Mouse (Mus musculus): ENCODE results near the gene Thsd4.

The Thsd4 gene

DNA sequence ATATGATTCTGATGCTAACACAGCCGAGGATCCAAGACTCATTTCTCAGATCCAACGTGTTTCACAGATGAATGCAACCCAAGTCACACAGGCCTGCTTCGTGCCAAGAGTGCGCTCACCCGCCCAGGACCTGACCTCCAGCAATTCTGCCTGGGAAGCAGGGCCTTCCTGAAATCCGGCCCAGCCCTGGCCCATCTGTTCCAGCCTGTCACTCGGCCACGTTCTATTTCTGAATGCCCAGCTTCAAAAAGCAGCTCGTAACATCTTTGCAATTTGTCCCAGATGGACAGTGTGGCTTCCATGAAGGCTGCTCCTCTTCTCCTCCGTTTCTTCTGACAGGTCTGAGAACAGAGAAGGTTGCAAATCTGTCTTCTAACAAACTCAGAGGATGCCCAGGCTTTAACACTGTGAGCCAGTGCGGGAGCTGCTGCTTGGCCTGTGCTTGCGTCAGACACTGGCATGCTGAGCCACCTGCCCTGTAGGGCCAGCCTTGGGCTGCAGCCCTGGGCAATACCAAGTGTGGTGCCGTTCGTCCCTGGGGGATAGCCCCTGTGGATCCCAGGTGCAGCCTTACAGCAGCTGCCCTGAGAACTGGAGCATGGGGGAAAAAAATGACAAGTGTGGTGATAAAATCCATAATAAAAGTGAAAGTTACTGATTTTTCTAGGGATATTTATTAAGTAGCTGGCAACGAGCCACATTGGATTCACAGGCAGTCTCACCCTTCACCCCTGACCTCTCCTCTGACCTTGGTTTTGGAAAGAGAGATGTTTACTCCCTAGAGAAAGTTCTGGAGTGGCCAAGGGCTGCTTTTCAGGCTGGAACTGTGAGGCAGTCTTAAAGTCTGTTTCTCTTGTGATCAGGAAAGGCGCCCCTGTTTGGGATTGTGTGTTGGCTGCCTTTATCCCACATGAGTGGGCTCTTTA is 211.8 kb downstream of the Thsd4 start:
- no peak for DNase-seq (ENCODE audit: low read depth, low spot score)

GRCm38 (mm10) chr9:60308182-60308581 is 213.7 kb downstream of the Thsd4 start:
- DNase-seq (ENCODE audit: low read depth, low spot score), result no peak

DNA sequence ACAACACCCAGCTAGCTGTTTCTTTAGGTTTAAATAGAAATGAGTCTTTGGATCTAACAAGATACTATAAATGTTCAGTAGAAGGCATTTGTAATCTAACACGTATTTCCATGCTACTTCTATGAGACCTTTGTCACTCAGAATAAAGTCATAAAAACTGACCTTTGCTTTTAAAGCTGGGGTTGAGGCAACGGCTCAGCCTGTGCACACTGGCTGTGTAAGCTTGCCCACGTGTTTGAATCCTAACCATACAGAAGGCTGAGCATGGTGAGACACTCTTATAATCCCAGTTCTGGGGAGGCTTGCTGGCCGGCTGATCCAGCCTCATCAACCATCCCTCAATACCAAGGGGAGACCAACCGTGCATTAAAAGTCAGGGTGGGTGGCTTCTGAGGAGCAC is 214.4 kb downstream of the Thsd4 start:
- no peak for DNase-seq (ENCODE audit: low read depth, low spot score)

DNA sequence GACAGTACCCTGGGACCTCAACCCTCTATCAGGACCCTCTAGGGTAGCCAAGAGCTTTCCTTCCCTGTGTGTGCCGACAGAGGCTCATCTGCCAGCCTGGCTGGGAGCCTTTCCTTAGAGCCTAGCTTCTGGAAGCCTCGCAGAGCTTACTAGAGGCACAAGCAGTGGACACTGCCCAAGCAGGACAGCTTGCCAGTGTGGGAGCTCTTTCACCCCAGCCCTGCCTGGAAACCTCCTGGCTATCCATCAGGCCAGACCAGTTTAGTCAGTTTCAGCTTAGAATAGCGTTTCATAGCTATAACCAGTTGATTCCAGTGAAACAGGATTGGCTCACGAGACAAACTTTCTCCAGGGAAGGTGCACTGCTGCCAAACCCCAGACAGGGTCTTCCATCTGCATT is 215.6 kb downstream of the Thsd4 start:
- no peak for DNase-seq (ENCODE audit: low read depth, low spot score)

DNA sequence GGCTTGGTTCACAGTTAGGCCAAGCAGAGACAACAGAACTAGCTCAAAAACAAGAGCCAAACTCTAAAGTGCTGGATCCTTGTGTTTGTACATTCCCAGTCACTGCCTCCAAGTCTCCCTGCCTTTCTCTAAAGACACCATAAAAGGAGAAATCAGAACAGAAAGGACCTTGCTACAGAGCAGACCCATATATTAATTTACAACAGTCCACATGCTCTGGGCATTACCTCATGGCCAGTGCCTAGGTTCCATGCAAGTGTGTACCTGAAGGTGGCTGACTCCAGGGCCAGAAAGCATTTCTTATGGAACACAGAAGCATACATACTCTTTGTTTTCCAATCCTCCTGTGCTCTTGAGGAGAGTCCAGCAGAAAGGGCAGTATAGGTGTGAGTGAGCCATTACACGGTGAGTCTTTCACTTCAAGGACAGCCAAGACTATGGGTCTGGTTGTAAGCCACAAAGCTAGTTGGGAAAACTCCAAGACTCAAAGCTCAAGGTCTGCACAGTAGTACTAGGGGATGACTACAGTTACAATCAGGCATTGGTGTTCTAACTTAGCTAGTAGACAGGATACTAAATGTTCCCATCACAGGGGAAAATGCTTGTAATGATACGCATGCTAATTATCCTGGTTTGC is 216.5 kb downstream of the Thsd4 start:
- no peak for DNase-seq (ENCODE audit: low read depth, low spot score)

- DNase-seq (ENCODE audit: low read depth, low spot score), result no peak
Observed at GRCm38 (mm10) chr9:60296276-60296675, 225.6 kb downstream of the Thsd4 start.

- no peak for DNase-seq (ENCODE audit: low read depth, low spot score)
Observed at GRCm38 (mm10) chr9:60295199-60295598, 226.6 kb downstream of the Thsd4 start.

DNA sequence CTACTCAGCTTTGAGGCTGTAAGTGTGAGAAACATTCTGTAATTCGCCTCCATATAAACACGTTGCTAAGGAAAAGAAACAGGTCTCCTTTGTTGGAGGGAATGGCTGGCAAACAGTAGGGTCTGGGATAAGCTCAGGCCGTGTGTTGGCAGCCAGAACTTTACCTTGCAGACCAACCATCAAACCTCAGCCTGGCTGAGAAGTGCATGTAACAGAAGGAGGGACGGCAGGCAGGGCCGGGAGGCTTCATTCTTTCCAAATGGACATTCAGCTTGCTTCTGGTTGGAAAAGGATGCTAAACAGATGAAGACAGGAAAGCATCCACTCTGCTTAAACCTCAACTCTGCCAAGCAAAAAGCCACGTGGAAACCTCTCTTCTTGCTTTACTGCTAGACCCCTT is 228.7 kb downstream of the Thsd4 start:
- DNase-seq (ENCODE audit: low read depth, low spot score), result no peak

DNA sequence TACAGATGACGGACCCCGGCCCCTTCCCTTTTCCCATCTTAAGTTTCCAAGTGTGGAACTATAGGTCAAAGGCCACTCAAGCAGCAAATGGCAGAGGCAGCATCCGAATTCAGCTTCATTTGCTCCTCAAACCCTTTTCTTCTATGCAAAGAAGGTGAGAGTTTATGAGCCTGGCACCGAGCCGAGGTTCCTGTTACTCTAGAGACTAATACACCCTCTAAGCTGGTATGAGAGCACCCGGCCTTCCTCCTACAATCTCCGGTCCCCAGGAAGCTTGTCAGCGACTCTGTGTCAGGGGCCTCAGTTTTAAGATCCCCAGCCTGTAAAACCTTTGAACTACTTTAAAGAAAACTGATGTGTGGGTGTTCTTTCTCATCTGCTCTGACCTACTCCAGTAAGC is 231.1 kb downstream of the Thsd4 start:
- DNase-seq (ENCODE audit: low read depth, low spot score), result no peak

- no peak for DNase-seq (ENCODE audit: low read depth, low spot score)
Observed at GRCm38 (mm10) chr9:60288789-60289188, 233.1 kb downstream of the Thsd4 start.

DNA sequence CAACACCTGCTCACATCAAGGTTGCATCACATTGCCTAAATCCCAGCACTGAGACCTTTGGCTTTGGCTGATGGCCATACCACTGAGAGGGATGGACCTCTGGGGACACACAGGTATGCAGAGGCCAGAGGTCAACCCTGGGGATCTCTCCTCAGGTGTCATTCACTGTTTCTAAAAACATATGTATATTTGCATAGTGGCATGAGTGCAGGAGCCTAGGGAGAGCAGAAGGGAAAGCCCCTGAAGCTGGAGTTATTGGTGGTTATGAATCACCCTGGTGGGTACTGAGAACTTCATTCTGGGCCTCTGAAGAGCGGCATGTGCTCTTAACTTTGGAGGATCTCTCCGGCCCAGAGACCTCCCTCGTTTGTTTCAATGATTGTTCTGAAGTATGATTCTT is 235.5 kb downstream of the Thsd4 start:
- DNase-seq (ENCODE audit: low read depth, low spot score), result no peak

- no peak for DNase-seq (ENCODE audit: low read depth, low spot score)
Observed at GRCm38 (mm10) chr9:60285047-60285462, 236.8 kb downstream of the Thsd4 start.

DNA sequence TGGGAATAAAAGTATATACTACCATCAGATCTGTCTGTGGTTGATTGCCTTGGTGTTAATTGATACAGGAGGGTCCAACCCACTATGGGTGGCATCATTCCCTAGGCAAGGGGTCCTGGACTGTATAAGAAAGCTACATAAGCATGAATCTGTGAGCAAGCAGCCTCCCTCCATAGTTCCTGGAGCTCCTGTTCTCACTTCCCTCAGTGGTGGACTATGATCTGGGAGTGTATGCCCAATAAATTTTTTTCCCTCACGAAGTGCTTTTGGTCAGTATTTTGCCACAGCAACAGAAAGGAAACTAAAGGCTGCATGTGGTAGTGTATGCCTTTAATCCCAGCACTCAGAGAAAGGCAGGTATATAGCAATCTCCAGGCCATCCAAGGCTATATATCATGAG is 237.5 kb downstream of the Thsd4 start:
- DNase-seq (ENCODE audit: low read depth, low spot score), result no peak

DNA sequence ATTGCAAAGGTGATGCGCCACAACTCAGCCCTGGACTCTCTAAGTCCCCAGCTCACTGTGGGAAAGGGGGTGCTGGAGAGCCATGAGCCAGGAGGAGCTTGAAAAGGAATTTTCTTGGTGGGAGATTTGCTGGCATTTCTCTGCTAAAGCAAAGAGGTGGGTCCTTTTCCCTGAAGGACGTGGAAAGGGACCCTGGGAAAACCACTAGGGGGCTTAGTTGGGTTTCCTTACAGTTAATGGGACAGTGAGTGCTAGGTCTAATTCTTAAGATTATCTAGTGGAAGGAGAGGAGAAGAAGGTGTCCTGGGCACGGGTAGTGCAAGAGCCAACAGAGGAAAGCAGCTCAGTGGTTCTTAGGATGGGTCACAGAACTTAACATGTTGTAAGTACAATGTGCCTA is 238.3 kb downstream of the Thsd4 start:
- peak; percentile 16 for DNase-seq (ENCODE audit: low read depth, low spot score)

DNA sequence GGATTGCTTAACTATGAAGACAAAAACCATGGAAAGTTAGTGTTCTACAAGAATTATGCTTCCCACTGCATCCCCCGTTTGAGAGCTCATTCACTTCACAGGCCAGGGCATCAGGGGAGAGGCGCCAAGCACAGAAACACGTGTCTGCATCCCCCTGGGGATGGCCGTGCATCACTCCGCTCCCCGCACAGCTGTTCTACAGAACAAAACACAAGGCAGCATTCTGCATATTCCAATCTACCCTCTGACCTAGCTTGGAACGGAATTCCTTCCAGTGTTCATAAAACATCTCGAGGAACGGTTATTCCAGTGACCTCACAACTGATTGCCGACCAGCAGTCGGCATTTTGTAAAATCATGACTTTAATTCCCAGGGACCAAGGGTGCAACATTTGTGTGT is 240.6 kb downstream of the Thsd4 start:
- DNase-seq (ENCODE audit: low read depth, low spot score), result no peak

- DNase-seq (ENCODE audit: low read depth, low spot score), result no peak
Observed at GRCm38 (mm10) chr9:60280786-60281185, 241.1 kb downstream of the Thsd4 start.

DNA sequence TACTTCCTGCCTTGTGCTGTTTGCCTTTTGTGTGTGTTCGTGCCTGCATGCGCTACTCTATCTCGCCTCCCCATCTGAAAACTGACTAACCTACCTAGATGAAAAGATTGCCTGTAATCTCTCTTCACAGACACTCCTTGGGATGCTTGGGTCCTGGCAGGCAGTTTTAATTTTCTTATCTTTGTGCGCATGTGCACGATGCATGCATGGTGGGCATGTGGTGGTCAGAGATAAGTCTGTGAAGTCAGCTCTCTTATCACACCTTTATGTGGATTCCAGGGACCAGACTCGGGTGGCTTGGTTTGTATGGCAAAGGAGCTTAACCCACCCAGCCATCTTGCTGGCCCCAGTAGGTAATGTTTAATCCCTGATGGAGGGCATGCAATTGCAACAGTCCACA is 242.3 kb downstream of the Thsd4 start:
- DNase-seq (ENCODE audit: low read depth, low spot score), result no peak

DNA sequence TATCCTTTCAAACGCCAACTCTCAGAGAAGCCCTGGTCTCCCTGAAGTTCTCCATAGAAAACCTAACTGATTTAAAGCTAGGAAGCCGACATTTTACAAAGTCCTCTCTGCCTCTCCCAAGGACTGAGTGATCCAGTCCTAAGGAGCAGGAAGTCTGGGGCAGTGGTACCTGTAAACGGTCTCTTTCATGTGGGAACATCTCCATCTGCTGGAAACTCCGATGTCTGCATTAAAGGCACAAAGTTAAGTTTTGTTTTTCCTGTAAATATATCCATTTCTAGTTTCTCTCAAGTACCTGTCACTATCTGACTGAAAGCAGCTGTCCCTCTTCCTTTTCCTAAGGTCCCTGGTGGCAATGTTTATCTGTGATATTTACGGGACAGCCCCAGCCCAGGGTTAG is 245.5 kb downstream of the Thsd4 start:
- peak; percentile 50 for DNase-seq (ENCODE audit: low read depth, low spot score)

- peak; percentile 27 for DNase-seq (ENCODE audit: low read depth, low spot score)
Observed at GRCm38 (mm10) chr9:60275410-60276159, 246.3 kb downstream of the Thsd4 start.

GRCm38 (mm10) chr9:60274503-60274902 is 247.3 kb downstream of the Thsd4 start:
- no peak for DNase-seq (ENCODE audit: low read depth, low spot score)

DNA sequence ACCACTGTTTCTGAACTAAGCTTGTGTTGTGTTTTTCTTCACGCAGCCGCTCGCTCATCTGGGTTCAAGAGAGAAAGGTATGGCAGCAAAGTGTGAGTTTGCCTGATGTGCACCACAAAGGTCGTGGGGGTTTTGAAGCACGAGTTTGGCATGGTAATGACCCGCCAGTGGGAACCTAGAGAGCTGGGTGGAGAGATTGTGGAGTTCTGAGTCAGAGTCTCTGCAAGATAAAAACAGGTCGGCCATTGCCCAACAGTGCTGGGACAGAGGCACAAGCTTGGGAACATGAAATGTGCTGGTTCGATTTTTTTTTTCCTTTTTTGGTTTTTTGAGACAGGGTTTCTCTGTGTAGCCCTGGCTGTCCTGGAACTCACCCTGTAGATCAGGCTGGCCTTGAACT is 249.5 kb downstream of the Thsd4 start:
- peak; percentile 23 for DNase-seq (ENCODE audit: low read depth, low spot score)

DNA sequence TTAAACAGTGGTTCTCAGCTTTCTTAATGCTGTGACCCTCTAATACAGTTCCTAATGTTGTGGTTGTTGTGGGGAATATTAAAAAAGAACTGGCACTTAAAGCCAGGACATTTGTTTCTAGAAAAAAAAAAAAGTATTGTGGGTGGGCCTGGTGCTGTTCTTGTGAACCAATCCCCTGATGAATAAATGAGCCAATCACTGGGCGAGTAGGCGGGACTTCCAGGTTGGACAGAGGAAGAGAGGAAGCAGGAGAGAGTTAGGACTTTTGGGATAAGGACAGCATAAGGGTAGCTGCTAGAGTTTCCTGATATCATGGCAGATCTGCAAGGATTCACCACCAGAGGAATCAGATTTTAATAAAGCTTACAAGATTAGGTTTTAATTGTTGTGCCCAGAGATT is 249.9 kb downstream of the Thsd4 start:
- DNase-seq (ENCODE audit: low read depth, low spot score), result peak; percentile 68
